Mouse (Mus musculus) adrenal gland, postnatal 25 days (tissue): ENCODE measurements around the gene Bcas3. TPM values are rescaled to one million over a fixed set of nuclear protein-coding genes. Genes with fewer than 3 reads are reported as not detected.

ENCODE experiments used
- DNase-seq: peaks from one replicate; pipeline ENCODE4 v3.0.0; 2021; ENCODE audit warnings: mixed read lengths
- total RNA-seq: library from RNA; stranded (reverse); gene quantifications from 2 replicates; pipeline ENCODE4 v1.2.3, GENCODE M21; 2021

Gene Bcas3
- total RNA-seq, 1 experiment from 2014 or later, result 55.9 TPM

GRCm38 (mm10) chr11:85758891-85759290, 405.9 kb downstream of the Bcas3 start:
- DNase-seq, result no peak

- no peak for DNase-seq
These were observed 406.9 kb downstream of the Bcas3 start for GRCm38 (mm10) chr11:85759634-85760439.

- DNase-seq, result peak; percentile 23
These were observed 407.6 kb downstream of the Bcas3 start for GRCm38 (mm10) chr11:85760486-85761141.

GRCm38 (mm10) chr11:85761170-85761569, 408.2 kb downstream of the Bcas3 start:
- DNase-seq, result no peak

- DNase-seq, result no peak
These were observed 410.7 kb downstream of the Bcas3 start for GRCm38 (mm10) chr11:85763655-85764054.

GRCm38 (mm10) chr11:85766106-85766723, 413.2 kb downstream of the Bcas3 start:
- no peak for DNase-seq

- DNase-seq, result no peak
These were observed 413.8 kb downstream of the Bcas3 start for GRCm38 (mm10) chr11:85766811-85767210.

GRCm38 (mm10) chr11:85769740-85770139, 416.8 kb downstream of the Bcas3 start:
- no peak for DNase-seq

- DNase-seq, result no peak
These were observed 420.4 kb downstream of the Bcas3 start for GRCm38 (mm10) chr11:85773391-85773790.

- no peak for DNase-seq
These were observed 421.7 kb downstream of the Bcas3 start for GRCm38 (mm10) chr11:85774707-85775106.

- peak; percentile 27 for DNase-seq
These were observed 422.5 kb downstream of the Bcas3 start for GRCm38 (mm10) chr11:85775492-85775891.

GRCm38 (mm10) chr11:85776861-85777360, 423.9 kb downstream of the Bcas3 start:
- no peak for DNase-seq

- DNase-seq, result no peak
These were observed 425.0 kb downstream of the Bcas3 start for GRCm38 (mm10) chr11:85777950-85778349.

GRCm38 (mm10) chr11:85780303-85780702, 427.3 kb downstream of the Bcas3 start:
- no peak for DNase-seq

- no peak for DNase-seq
These were observed 433.2 kb downstream of the Bcas3 start for GRCm38 (mm10) chr11:85786113-85786718.

- no peak for DNase-seq
These were observed 436.8 kb downstream of the Bcas3 start for GRCm38 (mm10) chr11:85789750-85790149.

GRCm38 (mm10) chr11:85790267-85790666, 437.3 kb downstream of the Bcas3 start:
- DNase-seq, result no peak

GRCm38 (mm10) chr11:85791212-85791611, 438.2 kb downstream of the Bcas3 start:
- DNase-seq, result no peak

GRCm38 (mm10) chr11:85792534-85793215, 439.7 kb downstream of the Bcas3 start:
- no peak for DNase-seq

- no peak for DNase-seq
These were observed 446.5 kb downstream of the Bcas3 start for GRCm38 (mm10) chr11:85799456-85799855.

GRCm38 (mm10) chr11:85799856-85800255, 446.9 kb downstream of the Bcas3 start:
- DNase-seq, result no peak

GRCm38 (mm10) chr11:85800380-85800779, 447.4 kb downstream of the Bcas3 start:
- DNase-seq, result no peak
